Mouse (Mus musculus): Measurements from ENCODE around the gene Uts2b. TPM values are rescaled to one million over a fixed set of nuclear protein-coding genes. Genes with fewer than 3 reads are reported as not detected.

The Uts2b gene
- polyA plus RNA-seq, 1 experiment, result not detected

- no peaks in the 10 kb centered on the region for H3K27me3 ChIP-seq (ENCODE audit: control insufficient read depth, insufficient read depth, low read length)
- H3K36me3 ChIP-seq (ENCODE audit: control insufficient read depth, insufficient read depth, low read length), result peaks cover 2% of the 10 kb centered on the region; the same call in 1 of the 2 replicates
- peaks cover 8% of the 10 kb centered on the region; the same call in 1 of the 2 replicates for H3K4me1 ChIP-seq (ENCODE audit: control insufficient read depth, insufficient read depth, insufficient read length, low read length)
- H3K4me3 ChIP-seq (ENCODE audit: low read depth, low read length), result no peak overlapping the region
- 5% methylated on average over 12 of the region's 12 CpGs for WGBS
- no peak for TF ChIP-seq POLR2A (IDR thresholded peaks at IDR 0.05; ENCODE audit: low read depth, low read length)
- TF ChIP-seq CTCF (IDR thresholded peaks at IDR 0.05; ENCODE audit: extremely low read depth, insufficient read length, insufficient replicate concordance, low read depth, low read length), result no peak
- peak overlapping the region; percentile 94 for H3K27ac ChIP-seq (ENCODE audit: insufficient read depth, low read depth, low read length)
Measured at GRCm38 (mm10) chr16:27387634-27388611, 17.9 kb upstream of the Uts2b start.

DNA sequence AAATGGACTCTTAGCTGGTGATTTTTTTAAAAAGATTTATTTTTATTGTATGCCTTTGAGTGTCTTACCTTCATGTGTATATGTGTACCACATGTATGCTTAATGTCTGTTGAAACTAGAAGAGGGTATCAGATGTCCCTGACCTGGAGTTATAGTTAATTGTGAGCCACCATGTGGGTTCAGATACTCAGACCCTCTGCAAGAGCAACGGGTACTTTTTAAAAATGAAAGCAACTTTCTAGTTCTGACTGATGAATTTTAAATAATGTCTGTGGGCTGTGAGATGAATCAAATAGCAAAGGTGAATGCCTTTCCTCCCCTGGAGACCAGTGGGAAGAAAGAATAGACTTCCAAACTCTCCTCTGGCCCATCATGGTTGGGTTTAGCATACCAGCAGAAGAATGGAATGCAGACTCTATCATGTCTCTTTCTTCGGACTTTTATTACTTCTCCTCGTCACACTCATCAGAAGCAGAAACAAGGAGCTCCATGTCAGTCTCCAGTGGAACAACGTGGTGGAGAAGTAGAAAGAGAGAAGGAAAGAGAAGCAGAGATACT lies 16.9 kb upstream of the Uts2b start:
- TF ChIP-seq CTCF (IDR thresholded peaks at IDR 0.05; ENCODE audit: extremely low read depth, insufficient read length, insufficient replicate concordance, low read depth, low read length) (no peak), POLR2A (IDR thresholded peaks at IDR 0.05; ENCODE audit: low read depth, low read length) (no peak)
- no peaks in the 10 kb centered on the region for H3K36me3 ChIP-seq (ENCODE audit: control insufficient read depth, insufficient read depth, low read length)
- no peaks in the 10 kb centered on the region for H3K27me3 ChIP-seq (ENCODE audit: control insufficient read depth, insufficient read depth, low read length)
- H3K4me3 ChIP-seq (ENCODE audit: low read depth, low read length), result no peak overlapping the region
- peaks cover 7% of the 10 kb centered on the region; the same call in 1 of the 2 replicates for H3K4me1 ChIP-seq (ENCODE audit: control insufficient read depth, insufficient read depth, insufficient read length, low read length)
- no peak overlapping the region for H3K27ac ChIP-seq (ENCODE audit: insufficient read depth, low read depth, low read length)
- WGBS, result 46% methylated on average over 4 of the region's 4 CpGs

DNA sequence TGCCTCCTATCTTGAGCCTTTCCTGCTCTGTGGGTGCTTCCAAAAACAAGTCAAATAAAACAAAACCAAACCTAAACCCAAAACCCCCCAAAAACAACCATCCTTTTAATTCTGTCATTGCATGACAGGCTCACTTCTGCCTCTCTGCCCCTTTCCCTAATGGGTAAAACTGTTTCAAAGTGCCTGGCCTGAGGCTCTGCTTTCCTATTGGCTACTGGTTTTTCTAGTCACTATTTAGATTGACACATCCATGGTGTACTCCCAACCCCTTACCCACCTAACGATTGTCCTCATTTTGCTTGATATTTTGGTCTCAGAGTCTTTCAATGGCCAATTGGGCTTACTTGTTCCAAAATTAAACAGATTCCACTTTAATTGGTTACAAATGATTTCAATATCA lies 15.6 kb upstream of the Uts2b start:
- peaks cover 5% of the 10 kb centered on the region; the same call in 1 of the 2 replicates for H3K4me1 ChIP-seq (ENCODE audit: control insufficient read depth, insufficient read depth, insufficient read length, low read length)
- H3K27ac ChIP-seq (ENCODE audit: insufficient read depth, low read depth, low read length), result no peak overlapping the region
- 94% methylated on average over 1 of the region's 1 CpGs for WGBS
- no peaks in the 10 kb centered on the region for H3K27me3 ChIP-seq (ENCODE audit: control insufficient read depth, insufficient read depth, low read length)
- TF ChIP-seq POLR2A (IDR thresholded peaks at IDR 0.05; ENCODE audit: low read depth, low read length) (no peak), CTCF (IDR thresholded peaks at IDR 0.05; ENCODE audit: extremely low read depth, insufficient read length, insufficient replicate concordance, low read depth, low read length) (no peak)
- no peaks in the 10 kb centered on the region for H3K36me3 ChIP-seq (ENCODE audit: control insufficient read depth, insufficient read depth, low read length)
- no peak overlapping the region for H3K4me3 ChIP-seq (ENCODE audit: low read depth, low read length)

DNA sequence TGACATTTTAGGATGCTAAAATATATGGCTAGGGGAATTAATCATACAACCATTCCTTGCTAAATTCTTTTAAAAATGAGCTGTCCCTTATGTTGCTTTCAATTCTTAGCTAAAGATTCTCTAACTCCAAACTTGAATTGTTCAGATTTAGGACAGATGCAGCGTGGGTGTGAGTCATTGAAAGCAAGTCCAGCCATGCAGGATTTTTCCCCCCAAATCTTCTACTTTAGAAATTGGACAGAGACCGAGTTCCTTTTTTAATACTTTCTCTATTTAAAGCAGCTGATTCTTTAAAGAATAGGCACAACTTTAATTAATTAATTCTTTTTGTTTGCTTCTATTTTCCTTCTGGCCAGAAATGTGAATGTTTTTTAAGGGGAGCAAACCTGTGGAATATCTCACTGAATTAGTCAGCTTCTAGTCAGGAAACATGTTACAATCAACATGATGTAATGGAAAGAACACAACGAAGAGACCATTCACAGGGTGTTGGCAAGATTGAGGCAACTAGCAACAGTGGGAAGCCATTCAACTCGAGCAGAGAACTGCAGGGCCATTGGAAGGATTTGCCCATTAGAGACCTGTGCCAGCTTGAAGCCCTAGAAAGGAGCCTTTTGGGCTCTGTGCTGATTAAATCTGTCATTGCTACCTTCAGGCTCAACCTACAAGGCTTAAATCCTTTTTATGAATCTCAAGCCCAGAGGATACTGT lies 15.0 kb upstream of the Uts2b start:
- peaks cover 2% of the 10 kb centered on the region; the same call in 1 of the 2 replicates for H3K4me1 ChIP-seq (ENCODE audit: control insufficient read depth, insufficient read depth, insufficient read length, low read length)
- 73% methylated on average over 4 of the region's 4 CpGs for WGBS
- H3K4me3 ChIP-seq (ENCODE audit: low read depth, low read length), result no peak overlapping the region
- no peaks in the 10 kb centered on the region for H3K27me3 ChIP-seq (ENCODE audit: control insufficient read depth, insufficient read depth, low read length)
- TF ChIP-seq POLR2A (IDR thresholded peaks at IDR 0.05; ENCODE audit: low read depth, low read length) (no peak), CTCF (IDR thresholded peaks at IDR 0.05; ENCODE audit: extremely low read depth, insufficient read length, insufficient replicate concordance, low read depth, low read length) (no peak)
- H3K27ac ChIP-seq (ENCODE audit: insufficient read depth, low read depth, low read length), result no peak overlapping the region
- no peaks in the 10 kb centered on the region for H3K36me3 ChIP-seq (ENCODE audit: control insufficient read depth, insufficient read depth, low read length)

GRCm38 (mm10) chr16:27382217-27382616 lies 12.2 kb upstream of the Uts2b start:
- H3K27me3 ChIP-seq (ENCODE audit: control insufficient read depth, insufficient read depth, low read length), result no peaks in the 10 kb centered on the region
- H3K36me3 ChIP-seq (ENCODE audit: control insufficient read depth, insufficient read depth, low read length), result no peaks in the 10 kb centered on the region
- WGBS, result 68% methylated on average over 4 of the region's 4 CpGs
- H3K27ac ChIP-seq (ENCODE audit: insufficient read depth, low read depth, low read length), result no peak overlapping the region
- no peak overlapping the region for H3K4me3 ChIP-seq (ENCODE audit: low read depth, low read length)
- H3K4me1 ChIP-seq (ENCODE audit: control insufficient read depth, insufficient read depth, insufficient read length, low read length), result peaks cover 2% of the 10 kb centered on the region; the same call in 1 of the 2 replicates
- TF ChIP-seq POLR2A (IDR thresholded peaks at IDR 0.05; ENCODE audit: low read depth, low read length), result no peak
- TF ChIP-seq CTCF (IDR thresholded peaks at IDR 0.05; ENCODE audit: extremely low read depth, insufficient read length, insufficient replicate concordance, low read depth, low read length), result no peak

GRCm38 (mm10) chr16:27376556-27376955 lies 6.5 kb upstream of the Uts2b start:
- no peak overlapping the region for H3K27ac ChIP-seq (ENCODE audit: insufficient read depth, low read depth, low read length)
- TF ChIP-seq CTCF (IDR thresholded peaks at IDR 0.05; ENCODE audit: extremely low read depth, insufficient read length, insufficient replicate concordance, low read depth, low read length) (no peak), POLR2A (IDR thresholded peaks at IDR 0.05; ENCODE audit: low read depth, low read length) (no peak)
- H3K36me3 ChIP-seq (ENCODE audit: control insufficient read depth, insufficient read depth, low read length), result no peaks in the 10 kb centered on the region
- no peaks in the 10 kb centered on the region for H3K27me3 ChIP-seq (ENCODE audit: control insufficient read depth, insufficient read depth, low read length)
- peaks cover 9% of the 10 kb centered on the region; the same call in 1 of the 2 replicates for H3K4me1 ChIP-seq (ENCODE audit: control insufficient read depth, insufficient read depth, insufficient read length, low read length)
- H3K4me3 ChIP-seq (ENCODE audit: low read depth, low read length), result no peak overlapping the region

Data from small intestine, adult 2 months (tissue).